Mouse (Mus musculus) G1E (cell line): Measurements from ENCODE around the gene Siah1a.

ENCODE experiments used
- CTCF ChIP-seq: IDR thresholded peaks from 2 replicates; pipeline ENCODE4 v1.5.1; 2012; ENCODE audit warnings: low read depth, low read length, inconsistent platforms, mixed read lengths
- POLR2AphosphoS5 ChIP-seq: IDR thresholded peaks from 2 replicates; pipeline ENCODE4 v1.6.1; 2012; ENCODE audit warnings: low read depth, low read length, inconsistent platforms; ENCODE audit not compliant: insufficient replicate concordance
- TAL1 ChIP-seq: conservative IDR thresholded peaks from 2 replicates; pipeline ENCODE4 v1.6.1; 2012; ENCODE audit warnings: low read depth, low read length, inconsistent platforms, mixed read lengths

DNA sequence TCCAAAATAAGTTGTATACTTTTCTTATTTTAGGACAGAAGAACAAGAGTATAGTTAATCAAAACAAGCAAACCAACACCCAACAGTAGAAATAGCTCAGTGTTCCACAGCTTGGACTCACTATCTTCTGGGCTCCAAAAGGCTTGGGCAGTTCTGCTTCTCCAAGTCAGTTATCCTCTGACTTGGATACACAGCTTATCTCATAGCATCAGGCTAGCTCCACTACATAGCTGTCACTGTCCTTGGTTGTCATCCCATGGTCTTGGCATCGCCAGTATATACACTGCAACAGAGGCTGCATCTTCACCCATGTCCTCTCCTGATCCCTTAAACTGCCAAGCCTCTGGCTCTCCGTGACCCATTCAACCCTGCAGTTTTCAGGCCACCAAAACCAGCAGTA lies 50.0 kb downstream of the Siah1a start:
- no peak for TF ChIP-seq CTCF
- TF ChIP-seq TAL1: no peak
- TF ChIP-seq POLR2AphosphoS5: no peak
